ENCODE assay signal across 1 mouse cellular context in genomic region chr2:27032361-27032760, GRCm38 (mm10).
TF ChIP-seq lines count a peak whose summit lies in the region.

No protein-coding gene starts in this region.

TF ChIP-seq in MEL, 35 proteins besides CTCF, POLR2A, EP300 and RAD21:
- peak; percentile 49 for TF ChIP-seq SMC3 (IDR thresholded peaks at IDR 0.05; ENCODE audit: low read depth, low read length)
- no peak for TF ChIP-seq POLR2AphosphoS2 (IDR thresholded peaks at IDR 0.05; ENCODE audit: low read length)
- TF ChIP-seq MYC (IDR thresholded peaks at IDR 0.05; ENCODE audit: low read depth, low read length) = peak; percentile 46; the same call in 1 of the 2 replicates
- 0 out of 2 replicates have a peak, but pooled peaks have one; percentile 14 for TF ChIP-seq ZC3H11A (IDR thresholded peaks at IDR 0.05; ENCODE audit: low read depth, low read length)
- no peak for TF ChIP-seq ZNF384 (IDR thresholded peaks at IDR 0.05; ENCODE audit: low read depth, low read length)
